In genomic region chr1:128359554-128360376, GRCm38 (mm10) we compare ENCODE assay signal across 8 mouse cellular contexts. TPM values are rescaled to one million over a fixed set of nuclear protein-coding genes. Genes with fewer than 3 reads are reported as not detected.
DNase-seq lines count a peak whose midpoint lies in the region; ATAC-seq and TF ChIP-seq lines count a peak whose summit lies in the region.

Mcm6 (minus strand) TSS chr1:128359664.

- WGBS in heart, embryonic 12.5 days: 2% methylated on average over 37 of the region's 38 CpGs
- 2% methylated on average over 38 of the region's 38 CpGs for WGBS in kidney, postnatal 0 days
- 3% methylated on average over 38 of the region's 38 CpGs for WGBS in liver, embryonic 11.5 days
- WGBS in stomach, embryonic 14.5 days: 3% methylated on average over 38 of the region's 38 CpGs

- no peaks in the 10 kb centered on the region for H3K9me3 ChIP-seq in heart, embryonic 12.5 days (replicated peaks)
- H3K9me3 ChIP-seq in kidney, postnatal 0 days (replicated peaks; ENCODE audit: low read length): no peaks in the 10 kb centered on the region
- H3K9me3 ChIP-seq in liver, embryonic 11.5 days (ENCODE audit: control insufficient read depth, low read length): no peaks in the 10 kb centered on the region
- H3K9me3 ChIP-seq in stomach, embryonic 14.5 days (ENCODE audit: control insufficient read depth, low read depth, low read length): no peaks in the 10 kb centered on the region

- peaks cover 28% of the 10 kb centered on the region for H3K4me1 ChIP-seq in heart, embryonic 12.5 days (replicated peaks)
- H3K4me1 ChIP-seq in kidney, postnatal 0 days (replicated peaks; ENCODE audit: insufficient read depth, low read length): peaks cover 9% of the 10 kb centered on the region; the same call in 1 of the 2 replicates
- peaks cover 7% of the 10 kb centered on the region for H3K4me1 ChIP-seq in liver, embryonic 11.5 days (replicated peaks; ENCODE audit: control insufficient read depth, insufficient read depth, low read length)
- H3K4me1 ChIP-seq in stomach, embryonic 14.5 days (ENCODE audit: control insufficient read depth, insufficient read depth, low read length): peaks cover 6% of the 10 kb centered on the region; the same call in 1 of the 2 replicates

- H3K4me3 ChIP-seq in heart, embryonic 12.5 days: peak within 1 kb of the TSS; percentile 70
- H3K4me3 ChIP-seq in kidney, postnatal 0 days (replicated peaks; ENCODE audit: low read depth, low read length): peak within 1 kb of the TSS; percentile 51
- peak within 1 kb of the TSS; percentile 86 for H3K4me3 ChIP-seq in liver, embryonic 11.5 days (ENCODE audit: low read depth, low read length)
- H3K4me3 ChIP-seq in stomach, embryonic 14.5 days (ENCODE audit: low read depth, low read length): peak within 1 kb of the TSS; percentile 65

- H3K4me2 ChIP-seq in heart, embryonic 12.5 days: peak within 1 kb of the TSS; percentile 76
- H3K4me2 ChIP-seq in kidney, postnatal 0 days (ENCODE audit: low read length): peak within 1 kb of the TSS; percentile 70
- H3K4me2 ChIP-seq in liver, embryonic 11.5 days: peak within 1 kb of the TSS; percentile 89
- peak within 1 kb of the TSS; percentile 48 for H3K4me2 ChIP-seq in stomach, embryonic 14.5 days (replicated peaks; ENCODE audit: low read depth, low read length)

- no peak for TF ChIP-seq CTCF in kidney, postnatal 0 days (IDR thresholded peaks at IDR 0.05; ENCODE audit: low read depth)

- peak within 1 kb of the TSS; percentile 93 for H3K27ac ChIP-seq in heart, embryonic 12.5 days (ENCODE audit: poor library complexity, severe bottlenecking)
- H3K27ac ChIP-seq in kidney, postnatal 0 days: peak within 1 kb of the TSS; percentile 61
- peak within 1 kb of the TSS; percentile 87 for H3K27ac ChIP-seq in liver, embryonic 11.5 days (ENCODE audit: low read depth, low read length)
- H3K27ac ChIP-seq in stomach, embryonic 14.5 days (ENCODE audit: low read length): peak within 1 kb of the TSS; percentile 92

- H3K36me3 ChIP-seq in heart, embryonic 12.5 days: peaks cover 45% of the 10 kb centered on the region
- H3K36me3 ChIP-seq in kidney, postnatal 0 days (ENCODE audit: insufficient read depth, low read length): peaks cover 15% of the 10 kb centered on the region
- H3K36me3 ChIP-seq in liver, embryonic 11.5 days (ENCODE audit: control insufficient read depth, insufficient read depth, low read length): peaks cover 26% of the 10 kb centered on the region
- H3K36me3 ChIP-seq in stomach, embryonic 14.5 days (ENCODE audit: control insufficient read depth, insufficient read depth, low read length): peaks cover 18% of the 10 kb centered on the region

- peak; percentile 96 for DNase-seq in CD4-positive helper T cell, adult 2 months (ENCODE audit: low read depth, low spot score)
- peak; percentile 84 for DNase-seq in brain, embryonic 18.5 days (ENCODE audit: low read depth, low spot score)
- DNase-seq in kidney, postnatal 0 days (ENCODE audit: low spot score): peak; percentile 98
- DNase-seq in liver, embryonic 11.5 days (ENCODE audit: low spot score): peak; percentile 92
- DNase-seq in naive thymus-derived CD4-positive, alpha-beta T cell, adult 2 months (ENCODE audit: low read depth): peak; percentile 96

- peak; percentile 89 for ATAC-seq in erythroid progenitor cell, adult 5-6 weeks (replicated peaks; ENCODE audit: low FRiP score, poor library complexity, severe bottlenecking)
- ATAC-seq in heart, embryonic 12.5 days (ENCODE audit: insufficient number of reproducible peaks, low FRiP score): peak; percentile 97
- ATAC-seq in kidney, postnatal 0 days (replicated peaks; ENCODE audit: low FRiP score, low read depth): peak; percentile 97
- peak; percentile 95 for ATAC-seq in liver, embryonic 11.5 days (replicated peaks; ENCODE audit: low FRiP score)
- peak; percentile 99 for ATAC-seq in stomach, embryonic 14.5 days (ENCODE audit: insufficient number of reproducible peaks, insufficient read depth, low FRiP score, low read depth)

- H3K27me3 ChIP-seq in heart, embryonic 12.5 days (replicated peaks): no peaks in the 10 kb centered on the region
- no peaks in the 10 kb centered on the region for H3K27me3 ChIP-seq in kidney, postnatal 0 days (ENCODE audit: insufficient read depth, low read length)
- no peaks in the 10 kb centered on the region for H3K27me3 ChIP-seq in liver, embryonic 11.5 days (replicated peaks; ENCODE audit: control insufficient read depth, insufficient read depth, low read length)
- H3K27me3 ChIP-seq in stomach, embryonic 14.5 days (ENCODE audit: control insufficient read depth, insufficient read depth, low read length): no peaks in the 10 kb centered on the region

- peak within 1 kb of the TSS; percentile 74 for H3K9ac ChIP-seq in heart, embryonic 12.5 days
- H3K9ac ChIP-seq in kidney, postnatal 0 days (ENCODE audit: low read depth, low read length): peak within 1 kb of the TSS; percentile 65
- peak within 1 kb of the TSS; percentile 94 for H3K9ac ChIP-seq in liver, embryonic 11.5 days (ENCODE audit: low read depth, low read length)
- H3K9ac ChIP-seq in stomach, embryonic 14.5 days (replicated peaks; ENCODE audit: low read depth, low read length): peak within 1 kb of the TSS; percentile 65

RNA-seq across cellular contexts. Expression of gene Mcm6, which starts in this region (rescaled TPM):
- 169 and 205 TPM in 2 replicates for total RNA-seq in erythroid progenitor cell, adult 5-6 weeks (2015; ENCODE audit: low replicate concordance)
- 222 and 247 TPM in 2 replicates for total RNA-seq in erythroid progenitor cell, adult 5-6 weeks (2017; ENCODE audit: low replicate concordance)
- polyA plus RNA-seq in heart, embryonic 12.5 days (2016; fragmentation: Nextera tagmentation; extraction: Ambion mirVana): 187 TPM in 2 replicates
- polyA plus RNA-seq in kidney, postnatal 0 days (2015; fragmentation: Nextera tagmentation; extraction: Ambion mirVana): 126 and 149 TPM in 2 replicates
- polyA plus RNA-seq in liver, embryonic 11.5 days (2014; fragmentation: Nextera tagmentation; extraction: Ambion mirVana): 384 and 445 TPM in 2 replicates
- polyA plus RNA-seq in stomach, embryonic 14.5 days (2014; fragmentation: Nextera tagmentation; extraction: Ambion mirVana): 252 and 264 TPM in 2 replicates

Comparison
In these comparisons a context has a peak if more than half of its experiments do, and no peak if none do; other contexts are left out.
1. Peak in every context shown above with its lines: DNase-seq, ATAC-seq, H3K4me3 ChIP-seq and H3K27ac ChIP-seq.